Mouse (Mus musculus) frontal cortex, postnatal 25 days (tissue): ENCODE data around the gene Ccdc59.
A peak's percentile ranks its signal among the peaks of the same experiment; 100 is the strongest.

Experiments
- DNase-seq, 2 experiments: peaks; one replicate each; pipeline ENCODE4 v3.0.0; 2022; ENCODE audit warnings: low spot score in 2 of 2

Gene Ccdc59

DNA sequence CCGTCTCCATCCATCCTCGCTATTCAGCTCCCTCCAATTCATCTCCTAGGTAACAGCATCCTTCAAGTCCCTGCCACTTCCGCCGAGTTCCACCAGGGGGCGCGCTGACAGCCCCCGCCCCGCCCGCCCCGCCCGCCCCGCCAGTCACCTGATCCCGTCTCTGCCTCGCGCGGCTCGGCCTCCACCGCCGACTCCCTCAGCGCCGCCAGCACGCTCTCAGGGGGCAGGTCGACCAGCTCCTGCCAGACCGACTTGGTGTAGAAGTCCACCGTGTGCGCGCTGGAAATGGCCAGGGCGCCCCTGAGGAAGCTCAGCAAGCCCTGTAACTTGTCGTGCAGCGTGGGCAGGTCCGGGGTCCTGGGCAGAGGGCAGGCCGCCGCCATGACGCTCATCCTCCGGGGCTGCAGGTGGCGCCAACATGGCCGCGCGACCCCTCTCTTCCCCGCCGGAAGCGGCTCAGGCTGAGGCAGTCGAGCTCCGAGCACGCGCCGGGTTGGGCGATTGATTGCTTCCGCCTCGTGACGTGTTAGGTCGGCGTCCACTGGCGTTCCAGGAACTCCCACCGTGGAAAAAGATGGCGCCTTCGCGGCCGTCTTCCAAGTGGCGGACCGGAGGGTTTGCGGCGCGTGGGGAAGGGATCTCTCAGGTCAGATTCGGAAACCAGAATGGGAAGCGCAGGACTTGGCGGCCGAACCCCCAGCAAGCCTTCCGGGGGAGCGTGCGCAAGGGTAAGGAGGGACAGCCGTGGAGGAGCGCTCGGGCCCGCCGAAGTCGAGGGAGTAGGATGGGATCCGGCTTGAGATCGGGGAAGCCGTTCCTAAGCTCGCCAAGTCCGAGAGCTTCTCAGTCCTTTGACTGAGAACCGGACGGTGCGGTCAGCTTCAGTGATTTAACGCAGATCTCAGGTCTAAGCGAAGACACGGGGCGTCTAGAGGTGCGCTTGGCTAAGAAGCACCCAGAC, at the start of gene Ccdc59, which contains the start of gene Mettl25:
TSS of gene Ccdc59 (plus strand) at position 140 of the 961 bp plus-strand sequence.
TSS of gene Mettl25 (minus strand) at position 453 of the 961 bp plus-strand sequence.
- peak; percentile 96 to 97 for DNase-seq

- DNase-seq = no peak
Measured at GRCm38 (mm10) chr10:105793776-105794552, 46.9 kb upstream of the Ccdc59 start.

DNA sequence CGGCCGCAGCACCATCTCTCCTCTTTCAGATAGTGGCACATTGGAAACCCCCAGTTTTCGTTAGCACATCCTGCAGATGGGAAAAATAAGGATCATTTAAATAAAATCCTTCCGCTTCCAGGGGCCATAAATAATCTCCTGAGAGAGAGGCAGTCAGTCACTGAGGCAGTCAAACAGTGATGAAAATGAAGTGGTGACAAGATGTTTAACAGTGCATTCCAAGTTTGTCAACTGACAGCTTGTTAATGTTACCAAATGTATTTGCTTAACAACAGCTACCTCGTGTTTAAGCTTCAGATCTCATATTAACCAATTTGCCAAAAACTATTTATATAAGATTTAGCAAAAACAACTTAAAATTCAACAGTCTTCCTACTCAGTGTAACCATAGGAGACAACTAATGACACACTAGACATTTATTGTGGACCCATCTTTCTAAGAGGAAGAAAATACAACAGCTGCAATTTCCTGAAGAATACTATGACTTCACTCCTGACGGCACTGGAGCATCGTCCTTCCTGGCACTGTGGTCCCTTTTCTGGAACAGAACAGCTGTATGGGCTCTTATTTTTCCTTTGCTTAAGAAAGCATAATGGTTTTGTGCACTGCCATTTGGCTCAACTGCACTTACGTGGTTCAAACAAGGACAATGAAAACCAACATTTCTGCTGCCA, 43.5 kb upstream of the Ccdc59 start:
- DNase-seq = no peak

DNA sequence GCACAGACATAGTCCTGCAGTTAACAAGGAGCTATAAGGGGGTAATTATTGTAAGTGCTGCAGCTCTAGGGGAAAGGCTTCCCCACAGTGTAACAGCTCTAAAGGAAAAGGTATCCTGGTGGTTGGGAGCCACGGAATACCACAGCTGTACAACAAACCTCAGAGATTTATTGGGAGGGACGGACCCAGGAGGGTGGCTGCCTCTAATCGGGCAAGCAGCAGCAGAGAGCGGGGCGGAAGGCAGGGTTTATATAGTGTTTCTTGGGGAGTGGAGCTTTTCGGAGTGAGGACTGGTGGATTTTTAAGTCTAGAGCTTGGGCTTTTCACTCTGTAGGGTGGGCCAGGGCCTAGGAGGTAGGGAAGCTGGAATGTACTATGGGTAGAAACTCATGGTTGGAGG, 39.7 kb upstream of the Ccdc59 start:
- DNase-seq = no peak

GRCm38 (mm10) chr10:105802132-105802531, 38.7 kb upstream of the Ccdc59 start:
- DNase-seq = no peak

- no peak for DNase-seq
Measured at GRCm38 (mm10) chr10:105803461-105803860, 37.4 kb upstream of the Ccdc59 start.

DNA sequence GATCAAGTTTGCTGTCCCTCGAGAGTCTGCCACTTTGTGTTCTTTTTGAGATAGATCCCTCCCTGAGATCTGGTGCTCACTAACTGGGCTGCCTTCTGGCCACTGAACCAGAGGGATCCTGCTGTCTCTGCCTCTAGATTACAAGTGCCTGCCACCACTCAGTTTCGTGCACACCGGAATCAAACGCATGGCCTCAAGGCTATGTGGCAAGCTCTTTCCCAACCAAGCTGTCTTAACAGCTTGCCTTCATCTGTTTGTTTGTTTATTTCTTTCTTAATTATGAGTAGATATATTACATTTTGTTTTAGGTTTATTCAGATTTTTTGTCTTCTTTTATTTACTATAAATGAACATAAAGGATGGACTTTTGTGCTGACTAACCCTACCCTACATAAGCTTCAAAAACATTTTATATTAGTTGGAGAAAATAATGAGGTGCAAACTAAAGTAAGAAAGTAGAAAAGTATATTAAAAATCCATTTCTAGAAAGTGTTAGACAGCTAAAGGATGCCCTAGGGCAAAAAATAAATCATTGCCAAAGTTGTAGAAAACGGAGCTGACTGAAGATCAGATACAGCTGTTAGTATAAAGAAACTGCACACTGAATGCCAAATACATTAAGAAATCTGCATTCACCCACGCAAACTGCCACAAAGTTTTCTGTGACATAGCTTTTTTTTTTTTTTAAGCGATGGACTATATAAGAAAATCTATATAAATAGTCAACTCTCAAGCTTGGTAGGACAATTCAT, 34.4 kb upstream of the Ccdc59 start:
- DNase-seq = no peak

DNA sequence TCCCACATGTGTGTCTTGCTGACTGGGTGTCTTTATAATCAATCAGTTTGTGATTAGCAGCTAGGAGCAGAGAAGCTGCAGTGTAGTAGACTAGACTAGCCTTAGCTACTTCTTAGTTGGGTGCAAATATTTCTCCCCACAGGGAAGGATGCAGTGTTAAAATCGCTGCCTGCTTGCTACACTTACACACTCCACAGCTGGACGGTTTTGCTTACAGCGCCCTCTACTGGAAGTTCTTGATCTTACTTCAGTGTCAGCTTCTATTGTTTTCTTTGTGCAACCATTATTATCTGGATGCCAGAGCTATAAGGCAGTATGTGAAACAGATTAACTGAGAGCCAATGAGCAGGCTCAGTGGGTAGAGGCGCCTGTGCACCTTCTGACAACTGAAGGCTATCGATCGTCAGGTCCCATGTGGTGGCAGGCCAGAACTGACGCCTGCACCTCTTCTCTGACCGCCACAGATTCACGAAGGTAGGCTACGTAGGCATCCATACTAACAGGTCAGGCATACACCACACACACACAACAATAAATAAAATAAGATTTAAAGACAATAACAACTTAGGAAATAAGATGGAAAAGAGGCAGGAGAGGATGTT, 6.1 kb upstream of the Ccdc59 start:
- peak in 1 of 2 experiments; percentile 19 for DNase-seq

DNA sequence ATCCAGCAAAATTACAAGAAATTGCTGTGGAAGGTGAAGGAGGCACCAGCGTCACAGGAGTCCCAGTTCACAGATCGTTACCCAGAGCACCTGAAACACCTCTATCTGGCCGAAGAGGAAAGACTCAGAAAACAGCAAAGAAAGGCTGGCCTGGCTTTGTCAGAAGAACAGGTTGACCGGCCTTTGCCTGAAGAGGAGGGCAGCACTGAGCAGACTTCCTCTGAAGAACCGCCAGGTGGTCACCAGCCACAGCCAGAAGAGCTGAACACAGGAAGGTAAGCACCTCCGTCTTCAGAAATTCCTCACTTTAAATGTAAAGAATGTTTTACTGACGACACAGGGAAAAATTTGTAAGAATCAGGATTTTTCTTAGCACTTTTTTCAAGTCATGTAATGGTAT, 1.7 kb downstream of the Ccdc59 start:
- DNase-seq = no peak

GRCm38 (mm10) chr10:105850286-105850685, 9.4 kb downstream of the Ccdc59 start:
- DNase-seq = no peak

GRCm38 (mm10) chr10:105851136-105851535, 10.3 kb downstream of the Ccdc59 start:
- DNase-seq = no peak

DNA sequence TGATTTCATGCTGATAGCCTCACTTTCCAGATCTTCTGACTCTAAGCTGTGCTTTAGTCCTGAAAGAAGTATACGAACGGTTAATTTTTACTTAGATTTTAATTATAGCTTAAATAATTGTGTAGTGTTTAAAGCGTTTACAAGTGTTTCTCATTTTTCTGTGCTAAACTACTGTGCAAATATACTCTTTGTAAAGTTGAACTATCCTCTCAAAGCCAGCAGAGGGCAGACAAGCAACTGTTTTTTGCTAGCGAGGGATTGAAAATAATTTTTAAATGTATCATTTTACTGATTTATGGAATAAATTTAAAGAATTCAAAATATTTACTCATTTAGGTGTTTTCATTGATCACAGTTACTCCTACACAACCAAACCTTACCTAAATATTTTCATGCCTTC, 26.4 kb downstream of the Ccdc59 start:
- no peak for DNase-seq
